Mouse (Mus musculus) MEL (cell line): ENCODE data around the gene Klf1. TPM values are rescaled to one million over a fixed set of nuclear protein-coding genes. Genes with fewer than 3 reads are reported as not detected.

Experiments used
- DNase-seq: peaks from one replicate; pipeline ENCODE4 v3.0.0; 2011; ENCODE audit warnings: low read depth, low spot score
- H3K27ac ChIP-seq: 2 replicates; pipeline ENCODE4 v1.5.1; 2012; ENCODE audit warnings: low read depth, mild to moderate bottlenecking, control low read depth, low read length, moderate library complexity; ENCODE audit not compliant: control insufficient read depth
- H3K27me3 ChIP-seq, 2 experiments: fragments of 150-350 bp in 1 of 2; sonication (generic) in 1 of 2; 2 replicates each; pipeline ENCODE4 v1.6.1; 2012; ENCODE audit warnings: low read length in 2 of 2, mild to moderate bottlenecking in 2 of 2, improper control_type of control experiment in 1 of 2, moderate library complexity in 1 of 2; ENCODE audit not compliant: insufficient read depth in 2 of 2, control insufficient read depth in 1 of 2
- H3K36me3 ChIP-seq, 2 experiments: 2 replicates each; pipeline ENCODE4 v1.6.1; 2012 to 2014; ENCODE audit warnings: low read length in 2 of 2, improper control_type of control experiment in 1 of 2, inconsistent platforms in 1 of 2, mild to moderate bottlenecking in 1 of 2; ENCODE audit not compliant: insufficient read depth in 2 of 2, control insufficient read depth in 1 of 2
- H3K4me1 ChIP-seq, 2 experiments: fragments of 150-350 bp in 1 of 2; sonication (generic) in 1 of 2; 2 replicates each; pipeline ENCODE4 v1.6.1; 2012; ENCODE audit warnings: low read length in 2 of 2, improper control_type of control experiment in 1 of 2, mild to moderate bottlenecking in 1 of 2; ENCODE audit not compliant: insufficient read depth in 2 of 2, control insufficient read depth in 1 of 2
- H3K4me3 ChIP-seq, 2 experiments: fragments of 150-350 bp in 1 of 2; sonication (generic) in 1 of 2; 2 replicates each; pipeline ENCODE4 v1.5.1; 2012; ENCODE audit warnings: low read depth in 2 of 2, low read length in 2 of 2, mild to moderate bottlenecking in 2 of 2, moderate library complexity in 2 of 2, control low read depth in 1 of 2, improper control_type of control experiment in 1 of 2; ENCODE audit not compliant: control insufficient read depth in 1 of 2, insufficient read depth in 1 of 2
- H3K79me2 ChIP-seq: 2 replicates; pipeline ENCODE4 v1.6.1; 2012; ENCODE audit warnings: mild to moderate bottlenecking, low read length, moderate library complexity; ENCODE audit not compliant: control insufficient read depth, poor library complexity, insufficient read depth
- H3K9ac ChIP-seq: 2 replicates; pipeline ENCODE4 v1.6.1; 2012; ENCODE audit warnings: low read depth, mild to moderate bottlenecking, control low read depth, low read length, moderate library complexity; ENCODE audit not compliant: control insufficient read depth, poor library complexity, severe bottlenecking
- H3K9me3 ChIP-seq: fragments of 150-350 bp; sonication (generic); replicated peaks from 2 replicates; pipeline ENCODE4 v1.6.1; 2012; ENCODE audit warnings: mild to moderate bottlenecking, low read length, improper control_type of control experiment, moderate library complexity; ENCODE audit not compliant: insufficient read depth
- BHLHE40 ChIP-seq: IDR thresholded peaks from 2 replicates; pipeline ENCODE4 v1.6.1; 2012; ENCODE audit warnings: low read depth, mild to moderate bottlenecking, inconsistent platforms, low read length, improper control_type of control experiment, borderline replicate concordance
- CHD2 ChIP-seq: IDR thresholded peaks from 2 replicates; pipeline ENCODE4 v1.6.1; 2011; ENCODE audit warnings: low read length, improper control_type of control experiment
- CTCF ChIP-seq, 3 experiments: IDR thresholded peaks in 2 of 3; conservative IDR thresholded peaks in 1 of 3; 2 replicates each; pipeline ENCODE4 v1.5.1; 2011 to 2012; ENCODE audit warnings: low read length in 3 of 3, low read depth in 2 of 3, mild to moderate bottlenecking in 2 of 3, improper control_type of control experiment in 1 of 3, inconsistent platforms in 1 of 3, mixed read lengths in 1 of 3, moderate library complexity in 1 of 3; ENCODE audit not compliant: control insufficient read depth in 1 of 3, insufficient read depth in 1 of 3, poor library complexity in 1 of 3, severe bottlenecking in 1 of 3
- E2F4 ChIP-seq: IDR thresholded peaks from 2 replicates; pipeline ENCODE4 v1.6.1; 2011; ENCODE audit warnings: low read depth, low read length, improper control_type of control experiment, borderline replicate concordance
- ELF1 ChIP-seq: IDR thresholded peaks from 2 replicates; pipeline ENCODE4 v1.6.1; 2014; ENCODE audit warnings: low read depth, mild to moderate bottlenecking, inconsistent platforms, low read length, improper control_type of control experiment, moderate library complexity
- EP300 ChIP-seq, 2 experiments: IDR thresholded peaks; 2 replicates each; pipeline ENCODE4 v1.6.1; 2011; ENCODE audit warnings: improper control_type of control experiment in 2 of 2, low read length in 2 of 2, low read depth in 1 of 2, mild to moderate bottlenecking in 1 of 2
- ETS1 ChIP-seq: IDR thresholded peaks from 2 replicates; pipeline ENCODE4 v1.6.1; 2012; ENCODE audit warnings: low read depth, mild to moderate bottlenecking, inconsistent platforms, low read length, improper control_type of control experiment, moderate library complexity
- GATA1 ChIP-seq: IDR thresholded peaks from 2 replicates; pipeline ENCODE4 v1.6.1; 2011; ENCODE audit warnings: low read depth, low read length, improper control_type of control experiment
- HCFC1 ChIP-seq: IDR thresholded peaks from 2 replicates; pipeline ENCODE4 v1.6.1; 2012; ENCODE audit warnings: low read depth, mild to moderate bottlenecking, inconsistent platforms, low read length, improper control_type of control experiment, moderate library complexity
- JUND ChIP-seq: IDR thresholded peaks from 2 replicates; pipeline ENCODE4 v1.6.1; 2011; ENCODE audit warnings: low read depth, mild to moderate bottlenecking, improper control_type of control experiment, low read length
- KAT2A ChIP-seq: conservative IDR thresholded peaks from 2 replicates; pipeline ENCODE4 v1.6.1; 2012; ENCODE audit warnings: low read depth, low read length, improper control_type of control experiment, inconsistent platforms
- MAFK ChIP-seq: IDR thresholded peaks from 2 replicates; pipeline ENCODE4 v1.6.1; 2011; ENCODE audit warnings: low read depth, mild to moderate bottlenecking, low read length, improper control_type of control experiment, borderline replicate concordance
- MAX ChIP-seq: IDR thresholded peaks from 2 replicates; pipeline ENCODE4 v1.6.1; 2011; ENCODE audit warnings: low read length, improper control_type of control experiment
- MAZ ChIP-seq: IDR thresholded peaks from 2 replicates; pipeline ENCODE4 v1.6.1; 2012; ENCODE audit warnings: low read depth, mild to moderate bottlenecking, inconsistent platforms, low read length, improper control_type of control experiment
- MXI1 ChIP-seq: IDR thresholded peaks from 2 replicates; pipeline ENCODE4 v1.6.1; 2011; ENCODE audit warnings: mild to moderate bottlenecking, low read depth, low read length, improper control_type of control experiment
- MYB ChIP-seq: IDR thresholded peaks from 2 replicates; pipeline ENCODE4 v1.6.1; 2011; ENCODE audit warnings: mild to moderate bottlenecking, low read depth, low read length, improper control_type of control experiment
- NELFE ChIP-seq: IDR thresholded peaks from 2 replicates; pipeline ENCODE4 v1.6.1; 2011; ENCODE audit warnings: low read depth, low read length, improper control_type of control experiment
- POLR2A ChIP-seq, 2 experiments: IDR thresholded peaks; 2 replicates each; pipeline ENCODE4 v1.6.1; 2011 to 2012; ENCODE audit warnings: low read length in 2 of 2, mild to moderate bottlenecking in 2 of 2, control low read depth in 1 of 2, improper control_type of control experiment in 1 of 2, low read depth in 1 of 2, moderate library complexity in 1 of 2; ENCODE audit not compliant: control insufficient read depth in 1 of 2, insufficient read depth in 1 of 2, poor library complexity in 1 of 2
- POLR2AphosphoS2 ChIP-seq: IDR thresholded peaks from 2 replicates; pipeline ENCODE4 v1.6.1; 2011; ENCODE audit warnings: low read length, improper control_type of control experiment
- RAD21 ChIP-seq: IDR thresholded peaks from 2 replicates; pipeline ENCODE4 v1.6.1; 2011; ENCODE audit warnings: mild to moderate bottlenecking, low read depth, low read length, improper control_type of control experiment
- RCOR1 ChIP-seq: IDR thresholded peaks from 2 replicates; pipeline ENCODE4 v1.6.1; 2012; ENCODE audit warnings: low read depth, mild to moderate bottlenecking, inconsistent platforms, low read length, improper control_type of control experiment
- SIN3A ChIP-seq: IDR thresholded peaks from 2 replicates; pipeline ENCODE4 v1.6.1; 2012; ENCODE audit warnings: low read length, improper control_type of control experiment, inconsistent platforms
- SMC3 ChIP-seq: IDR thresholded peaks from 2 replicates; pipeline ENCODE4 v1.6.1; 2011; ENCODE audit warnings: low read depth, low read length, improper control_type of control experiment
- TAL1 ChIP-seq: IDR thresholded peaks from 2 replicates; pipeline ENCODE4 v1.6.1; 2012; ENCODE audit warnings: mild to moderate bottlenecking, inconsistent platforms, low read length, moderate library complexity, mixed read lengths
- TBP ChIP-seq: IDR thresholded peaks from 2 replicates; pipeline ENCODE4 v1.8.0; 2011; ENCODE audit warnings: low read depth, low read length, improper control_type of control experiment
- TCF12 ChIP-seq: IDR thresholded peaks from 2 replicates; pipeline ENCODE4 v1.6.1; 2014; ENCODE audit warnings: low read depth, mild to moderate bottlenecking, inconsistent platforms, low read length, improper control_type of control experiment, moderate library complexity
- UBTF ChIP-seq: IDR thresholded peaks from 2 replicates; pipeline ENCODE4 v1.6.1; 2012; ENCODE audit warnings: low read depth, mild to moderate bottlenecking, inconsistent platforms, low read length, improper control_type of control experiment, moderate library complexity, borderline replicate concordance; ENCODE audit not compliant: insufficient read depth
- USF2 ChIP-seq, 2 experiments: IDR thresholded peaks; 2 replicates each; pipeline ENCODE4 v1.6.1; 2011 to 2012; ENCODE audit warnings: improper control_type of control experiment in 2 of 2, low read length in 2 of 2, borderline replicate concordance in 1 of 2, inconsistent platforms in 1 of 2, low read depth in 1 of 2, mild to moderate bottlenecking in 1 of 2; ENCODE audit not compliant: insufficient read depth in 1 of 2
- ZKSCAN1 ChIP-seq: IDR thresholded peaks from 2 replicates; pipeline ENCODE4 v1.6.1; 2012; ENCODE audit warnings: low read depth, mild to moderate bottlenecking, inconsistent platforms, low read length, improper control_type of control experiment, moderate library complexity
- ZMIZ1 ChIP-seq: IDR thresholded peaks from 2 replicates; pipeline ENCODE4 v1.6.1; 2012; ENCODE audit warnings: low read depth, mild to moderate bottlenecking, inconsistent platforms, low read length, improper control_type of control experiment, moderate library complexity
- ZNF384 ChIP-seq: IDR thresholded peaks from 2 replicates; pipeline ENCODE4 v1.6.1; 2012; ENCODE audit warnings: low read depth, mild to moderate bottlenecking, inconsistent platforms, low read length, improper control_type of control experiment
- polyA plus RNA-seq, 2 experiments: library from polyadenylated mRNA; stranded (reverse) in 1 of 2; unstranded in 1 of 2; fragments of >175 nt in 1 of 2; fragments of >200 nt in 1 of 2; gene quantifications; 2 replicates each; pipeline versions ENCODE4 v1.2.1 to v1.2.4; 2012; ENCODE audit warnings: low replicate concordance in 2 of 2, low read depth in 1 of 2; ENCODE audit not compliant: insufficient read length in 2 of 2, insufficient read depth in 1 of 2, missing spikeins in 1 of 2
- total RNA-seq: library from RNA; depleted of rRNA; stranded (reverse); fragments of 300-350 nt; gene quantifications from 2 replicates; pipeline ENCODE4 v1.2.3, GENCODE M21; 2012

Gene Klf1
- total and polyA plus RNA-seq, 3 experiments: 234 to 262 TPM; not detected in 1

- Histone ChIP-seq H3K36me3 (peaks cover 9 to 23% of the 10 kb centered on the region in 2 experiments; a peak in 3 of 4 replicates), H3K9ac (peak overlapping the region; percentile 71), H3K4me3 (peak overlapping the region; percentile 27 to 48), H3K9me3 (no peaks in the 10 kb centered on the region), H3K27ac (peak overlapping the region; percentile 97), H3K79me2 (peaks cover 27% of the 10 kb centered on the region), H3K4me1 (peaks cover 11 to 34% of the 10 kb centered on the region in 2 experiments), H3K27me3 (no peaks in the 10 kb centered on the region)
- DNase-seq: peak; percentile 94
- peak; percentile 94 for TF ChIP-seq MAZ
- peak; percentile 48; the same call in 1 of the 2 replicates for TF ChIP-seq TBP
- 0 out of 2 replicates have a peak, but pooled peaks have one; percentile 26 for TF ChIP-seq UBTF
- TF ChIP-seq TCF12: peak; percentile 99
- peak; percentile 93 for TF ChIP-seq ETS1
- no peak for TF ChIP-seq JUND
- peak in 1 of 2 experiments; percentile 53; a peak in 1 of 4 replicates for TF ChIP-seq POLR2A (IDR thresholded peaks at IDR 0.05; ENCODE audit: control insufficient read depth in 1 of 2, insufficient read depth in 1 of 2, low read depth in 1 of 2, low read length in 2 of 2, poor library complexity in 1 of 2)
- peak; percentile 53; the same call in 1 of the 2 replicates for TF ChIP-seq ELF1
- peak; percentile 61; the same call in 1 of the 2 replicates for TF ChIP-seq E2F4
- TF ChIP-seq SMC3: 0 out of 2 replicates have a peak, but pooled peaks have one; percentile 2
- TF ChIP-seq ZMIZ1: peak; percentile 79
- peak; percentile 71; the same call in 1 of the 2 replicates for TF ChIP-seq BHLHE40
- TF ChIP-seq CTCF (IDR thresholded peaks at IDR 0.05 in 2 of 3, conservative IDR thresholded peaks at IDR 0.05 in 1 of 3; ENCODE audit: control insufficient read depth in 1 of 3, insufficient read depth in 1 of 3, low read depth in 2 of 3, low read length in 3 of 3, poor library complexity in 1 of 3, severe bottlenecking in 1 of 3): no peak
- no peak for TF ChIP-seq USF2 (IDR thresholded peaks at IDR 0.05; ENCODE audit: borderline replicate concordance in 1 of 2, insufficient read depth in 1 of 2, low read depth in 1 of 2, low read length in 2 of 2)
- peak; percentile 96 for TF ChIP-seq GATA1
- peak; percentile 97 to 99 for TF ChIP-seq EP300 (IDR thresholded peaks at IDR 0.05; ENCODE audit: low read depth in 1 of 2, low read length in 2 of 2)
- no peak for TF ChIP-seq RAD21
- peak; percentile 79 for TF ChIP-seq ZNF384
- peak; percentile 32; the same call in 1 of the 2 replicates for TF ChIP-seq CHD2
- no peak for TF ChIP-seq KAT2A
- TF ChIP-seq SIN3A: no peak; the same call in none of the 2 replicates
- TF ChIP-seq NELFE: peak; percentile 65
- peak; percentile 2 for TF ChIP-seq POLR2AphosphoS2
- peak; percentile 98 for TF ChIP-seq TAL1
- peak; percentile 86 for TF ChIP-seq MYB
- TF ChIP-seq MAX: peak; percentile 35; the same call in 1 of the 2 replicates
- TF ChIP-seq RCOR1: peak; percentile 78
- no peak for TF ChIP-seq ZKSCAN1
- 0 out of 2 replicates have a peak, but pooled peaks have one; percentile 43 for TF ChIP-seq HCFC1
- peak; percentile 57; the same call in 1 of the 2 replicates for TF ChIP-seq MAFK
- no peak; the same call in 1 of the 2 replicates for TF ChIP-seq MXI1
Measured at GRCm38 (mm10) chr8:84901071-84901470, 657 bp upstream of the Klf1 start.
